Mouse (Mus musculus) liver, adult 2 months (tissue): ENCODE data around the gene Unc13a.

Experiments used
- CTCF ChIP-seq: fragments of 200-500 bp; IDR thresholded peaks from 2 replicates; pipeline ENCODE4 v1.5.1; 2011; ENCODE audit warnings: low read depth, low read length, control low read depth
- POLR2A ChIP-seq: fragments of 200-500 bp; IDR thresholded peaks from 2 replicates; pipeline ENCODE4 v1.6.1; 2011; ENCODE audit warnings: low read length, control low read depth; ENCODE audit not compliant: insufficient read depth; ENCODE audit errors: extremely low read depth

DNA sequence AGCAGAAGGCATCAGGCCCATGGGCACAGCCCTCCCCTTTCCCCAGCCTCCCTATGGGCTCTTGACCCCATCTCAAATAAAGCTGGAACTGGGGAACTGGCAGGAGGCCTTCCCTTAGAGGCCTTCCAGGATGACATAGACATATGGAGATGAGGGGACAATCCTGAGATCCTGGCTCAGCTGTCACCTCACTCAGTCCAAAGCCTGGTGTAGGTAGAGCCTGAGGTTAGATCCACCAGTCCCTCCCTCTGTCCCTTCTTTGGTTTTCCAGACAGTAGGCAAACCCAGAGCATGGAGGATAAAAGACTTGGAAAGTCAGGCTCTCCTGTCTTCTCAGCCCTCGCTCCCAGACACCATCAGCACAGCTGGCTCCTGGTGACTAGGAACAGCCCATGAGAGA is 4.7 kb downstream of the Unc13a start:
- TF ChIP-seq POLR2A (no peak), CTCF (no peak)
